Mouse (Mus musculus) testis, adult 2 months (tissue): ENCODE data around the gene Mta3.

Experiments
- CTCF ChIP-seq: fragments of 200-500 bp; IDR thresholded peaks from 2 replicates; pipeline ENCODE4 v1.5.1; 2012; ENCODE audit warnings: low read depth, mild to moderate bottlenecking, inconsistent platforms, low read length, moderate library complexity; ENCODE audit not compliant: control insufficient read depth, insufficient read depth, insufficient replicate concordance
- POLR2A ChIP-seq: fragments of 200-500 bp; IDR thresholded peaks from 2 replicates; pipeline ENCODE4 v1.6.1; 2012; ENCODE audit warnings: low read depth, mild to moderate bottlenecking, inconsistent platforms, low read length, moderate library complexity; ENCODE audit not compliant: control insufficient read depth

GRCm38 (mm10) chr17:83853831-83854230, 147.9 kb downstream of the Mta3 start:
- no peak for TF ChIP-seq CTCF
- no peak for TF ChIP-seq POLR2A
